Mouse (Mus musculus): ENCODE measurements around the gene Trpc4. TPM values are rescaled to one million over a fixed set of nuclear protein-coding genes. Genes with fewer than 3 reads are reported as not detected.

Trpc4 gene
- 1.1 TPM in 2 replicates for polyA plus RNA-seq (2016; fragmentation: Nextera tagmentation; extraction: Ambion mirVana)

GRCm38 (mm10) chr3:54155639-54156315 lies at the start of gene Trpc4:
Trpc4 (plus strand) TSS chr3:54156035.
- peak within 1 kb of the TSS; percentile 96 for H3K4me2 ChIP-seq (replicated peaks)
- peaks cover 22% of the 10 kb centered on the region for H3K4me1 ChIP-seq
- no peak within 1 kb of the TSS for H3K27ac ChIP-seq
- H3K9ac ChIP-seq, result peak within 1 kb of the TSS; percentile 52
- peak within 1 kb of the TSS; percentile 50 for H3K4me3 ChIP-seq
- ATAC-seq (ENCODE audit: low FRiP score, low read depth), result peak; percentile 80
- under 1% methylated on average over 36 of the region's 36 CpGs for WGBS
- H3K27me3 ChIP-seq (replicated peaks), result peaks cover 29% of the 10 kb centered on the region
- no peaks in the 10 kb centered on the region for H3K36me3 ChIP-seq
- no peaks in the 10 kb centered on the region for H3K9me3 ChIP-seq

DNA sequence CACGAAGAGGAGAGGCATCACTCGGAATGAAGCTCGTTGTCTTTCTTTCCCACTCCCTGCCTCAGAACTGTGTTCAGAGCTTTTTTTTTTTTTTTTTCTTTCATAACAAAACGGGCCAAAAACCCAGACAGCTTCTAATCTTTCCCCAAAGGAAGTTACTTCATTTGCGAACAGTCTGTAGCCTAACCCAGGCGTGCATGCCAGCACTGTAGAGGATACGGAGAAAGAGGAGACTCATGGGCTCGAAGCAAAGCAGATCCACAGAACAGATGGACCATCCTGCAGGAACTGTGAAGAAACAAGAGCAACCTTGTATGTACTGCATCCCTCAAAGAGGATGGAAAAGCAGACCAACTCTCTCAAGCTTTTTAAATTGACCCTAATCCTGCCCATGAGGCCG lies 44.3 kb upstream of the Trpc4 start:
- no peak for ATAC-seq (ENCODE audit: low FRiP score, low read depth)
- 90% methylated on average over 9 of the region's 9 CpGs for WGBS
- H3K9ac ChIP-seq, result no peak overlapping the region

DNA sequence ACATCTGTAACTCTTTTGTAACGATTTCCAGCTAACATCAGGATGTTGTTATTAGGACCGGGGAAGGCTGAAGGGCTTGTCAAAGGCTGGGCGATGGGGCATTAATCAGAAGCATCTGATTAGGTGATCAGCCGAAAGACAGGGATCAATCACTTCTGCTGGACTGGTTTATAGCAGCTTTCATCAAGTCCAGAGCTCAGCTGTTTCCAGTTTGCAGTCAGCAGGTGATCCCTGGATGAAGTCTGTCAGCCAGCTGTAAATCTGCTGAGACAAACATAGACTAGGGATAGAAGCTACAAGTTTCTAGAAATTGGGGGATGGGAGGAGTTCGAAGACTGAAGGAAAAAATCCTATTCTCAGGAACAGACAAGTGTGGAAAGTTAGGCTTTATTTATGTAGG lies 20.5 kb upstream of the Trpc4 start:
- no peak overlapping the region for H3K9ac ChIP-seq
- WGBS, result 62% methylated on average over 5 of the region's 5 CpGs
- H3K27ac ChIP-seq, result no peak overlapping the region
- H3K36me3 ChIP-seq, result no peaks in the 10 kb centered on the region
- no peaks in the 10 kb centered on the region for H3K27me3 ChIP-seq (replicated peaks)
- no peak for ATAC-seq (ENCODE audit: low FRiP score, low read depth)
- H3K4me2 ChIP-seq (replicated peaks), result no peak overlapping the region
- H3K4me3 ChIP-seq, result no peak overlapping the region
- no peaks in the 10 kb centered on the region for H3K9me3 ChIP-seq
- no peaks in the 10 kb centered on the region for H3K4me1 ChIP-seq

More for the DNA sequence above, 44.3 kb upstream of the Trpc4 start:
- Histone ChIP-seq H3K4me2 (replicated peaks) (no peak overlapping the region), H3K27ac (no peak overlapping the region), H3K27me3 (replicated peaks) (no peaks in the 10 kb centered on the region), H3K36me3 (no peaks in the 10 kb centered on the region), H3K9me3 (no peaks in the 10 kb centered on the region), H3K4me1 (no peaks in the 10 kb centered on the region), H3K4me3 (no peak overlapping the region)

GRCm38 (mm10) chr3:54141376-54141775 lies 14.5 kb upstream of the Trpc4 start:
- H3K36me3 ChIP-seq, result no peaks in the 10 kb centered on the region
- H3K9me3 ChIP-seq, result no peaks in the 10 kb centered on the region
- WGBS, result 88% methylated on average over 2 of the region's 2 CpGs
- no peak overlapping the region for H3K4me2 ChIP-seq (replicated peaks)
- no peak for ATAC-seq (ENCODE audit: low FRiP score, low read depth)
- no peaks in the 10 kb centered on the region for H3K4me1 ChIP-seq
- no peak overlapping the region for H3K9ac ChIP-seq
- no peaks in the 10 kb centered on the region for H3K27me3 ChIP-seq (replicated peaks)
- no peak overlapping the region for H3K4me3 ChIP-seq
- H3K27ac ChIP-seq, result no peak overlapping the region

DNA sequence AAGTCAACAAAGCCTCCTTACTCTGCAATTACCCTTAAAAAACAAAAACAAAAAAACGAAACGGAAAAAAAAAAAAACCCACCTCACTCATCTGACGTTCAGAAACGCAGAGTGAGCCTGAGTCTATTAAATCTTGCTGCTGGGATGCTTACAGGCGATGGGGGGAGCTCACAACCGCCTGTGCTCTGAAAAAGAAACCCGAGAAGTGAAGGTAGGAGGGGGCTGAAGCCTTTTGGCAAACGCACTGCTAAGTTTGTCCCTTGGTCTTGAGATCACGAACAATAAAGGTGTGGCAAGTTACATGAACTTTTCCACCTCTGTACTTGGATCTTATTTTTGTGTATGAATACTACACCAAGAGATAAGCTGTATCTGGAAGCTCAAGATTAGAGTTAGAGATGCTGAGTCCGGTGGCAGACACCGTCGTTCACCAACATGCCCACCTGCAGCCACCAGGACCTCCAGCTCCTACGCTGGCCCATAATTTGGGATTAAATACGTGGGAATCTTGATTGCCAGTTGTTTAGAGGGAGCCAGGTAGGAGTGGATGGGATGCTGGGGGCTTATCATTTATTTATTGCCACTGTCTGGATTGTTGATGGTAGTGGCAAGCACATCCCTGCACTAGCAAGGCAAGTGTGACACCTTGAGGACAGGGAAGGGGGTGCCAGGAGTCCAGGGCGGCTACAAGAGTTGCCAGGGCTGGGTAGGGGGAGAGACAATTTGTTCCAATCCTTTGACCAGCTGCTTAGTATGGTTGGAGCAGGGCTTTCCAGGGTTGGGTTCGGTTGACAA lies 794 bp upstream of the Trpc4 start:
- Histone ChIP-seq H3K9me3 (no peaks in the 10 kb centered on the region), H3K36me3 (no peaks in the 10 kb centered on the region), H3K4me2 (replicated peaks) (peak overlapping the region; percentile 96), H3K4me3 (peak overlapping the region; percentile 50), H3K9ac (peak overlapping the region; percentile 52; the same call in 1 of the 2 replicates), H3K27me3 (replicated peaks) (peaks cover 29% of the 10 kb centered on the region), H3K27ac (no peak overlapping the region), H3K4me1 (peaks cover 22% of the 10 kb centered on the region)
- peak; percentile 94 for ATAC-seq (ENCODE audit: low FRiP score, low read depth)
- 8% methylated on average over 16 of the region's 16 CpGs for WGBS

GRCm38 (mm10) chr3:54156316-54157000 lies 623 bp downstream of the Trpc4 start:
- no peak overlapping the region for H3K27ac ChIP-seq
- H3K4me1 ChIP-seq, result peaks cover 22% of the 10 kb centered on the region
- H3K36me3 ChIP-seq, result no peaks in the 10 kb centered on the region
- H3K27me3 ChIP-seq (replicated peaks), result peaks cover 29% of the 10 kb centered on the region
- peak overlapping the region; percentile 50 for H3K4me3 ChIP-seq
- H3K9me3 ChIP-seq, result no peaks in the 10 kb centered on the region
- peak overlapping the region; percentile 96 for H3K4me2 ChIP-seq (replicated peaks)
- H3K9ac ChIP-seq, result peak overlapping the region; percentile 52
- no peak for ATAC-seq (ENCODE audit: low FRiP score, low read depth)
- under 1% methylated on average over 28 of the region's 28 CpGs for WGBS

GRCm38 (mm10) chr3:54170701-54171100 lies 14.9 kb downstream of the Trpc4 start:
- Histone ChIP-seq H3K4me2 (replicated peaks) (no peak overlapping the region), H3K4me1 (no peaks in the 10 kb centered on the region), H3K27ac (no peak overlapping the region), H3K9me3 (no peaks in the 10 kb centered on the region), H3K4me3 (no peak overlapping the region), H3K36me3 (no peaks in the 10 kb centered on the region), H3K27me3 (replicated peaks) (no peaks in the 10 kb centered on the region), H3K9ac (no peak overlapping the region)
- ATAC-seq (ENCODE audit: low FRiP score, low read depth), result no peak

DNA sequence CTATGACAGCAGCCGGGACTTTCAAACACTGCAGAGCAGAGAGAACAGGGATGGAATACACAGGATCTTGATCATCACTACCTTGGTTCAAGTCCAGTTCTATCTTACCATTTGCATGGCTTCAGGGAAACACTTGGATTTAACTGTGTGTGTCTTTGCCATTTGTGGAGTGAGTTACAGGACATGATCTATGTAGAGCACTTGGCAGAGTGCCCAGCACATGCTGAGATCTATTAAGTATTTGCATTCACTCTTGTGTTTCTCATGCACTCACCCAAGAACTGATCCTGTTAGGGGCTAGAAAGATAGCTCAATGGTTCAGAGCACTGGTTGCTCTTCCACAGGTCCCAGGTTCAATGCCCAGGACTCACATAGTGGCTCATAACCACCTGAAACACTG lies 21.5 kb downstream of the Trpc4 start:
- no peaks in the 10 kb centered on the region for H3K27me3 ChIP-seq (replicated peaks)
- WGBS, result 93% methylated on average over 1 of the region's 1 CpGs
- H3K27ac ChIP-seq, result no peak overlapping the region
- no peak overlapping the region for H3K4me3 ChIP-seq
- H3K9ac ChIP-seq, result no peak overlapping the region
- no peaks in the 10 kb centered on the region for H3K36me3 ChIP-seq
- H3K9me3 ChIP-seq, result peaks cover 5% of the 10 kb centered on the region; the same call in 1 of the 2 replicates
- no peak for ATAC-seq (ENCODE audit: low FRiP score, low read depth)
- H3K4me2 ChIP-seq (replicated peaks), result no peak overlapping the region
- H3K4me1 ChIP-seq, result no peaks in the 10 kb centered on the region

DNA sequence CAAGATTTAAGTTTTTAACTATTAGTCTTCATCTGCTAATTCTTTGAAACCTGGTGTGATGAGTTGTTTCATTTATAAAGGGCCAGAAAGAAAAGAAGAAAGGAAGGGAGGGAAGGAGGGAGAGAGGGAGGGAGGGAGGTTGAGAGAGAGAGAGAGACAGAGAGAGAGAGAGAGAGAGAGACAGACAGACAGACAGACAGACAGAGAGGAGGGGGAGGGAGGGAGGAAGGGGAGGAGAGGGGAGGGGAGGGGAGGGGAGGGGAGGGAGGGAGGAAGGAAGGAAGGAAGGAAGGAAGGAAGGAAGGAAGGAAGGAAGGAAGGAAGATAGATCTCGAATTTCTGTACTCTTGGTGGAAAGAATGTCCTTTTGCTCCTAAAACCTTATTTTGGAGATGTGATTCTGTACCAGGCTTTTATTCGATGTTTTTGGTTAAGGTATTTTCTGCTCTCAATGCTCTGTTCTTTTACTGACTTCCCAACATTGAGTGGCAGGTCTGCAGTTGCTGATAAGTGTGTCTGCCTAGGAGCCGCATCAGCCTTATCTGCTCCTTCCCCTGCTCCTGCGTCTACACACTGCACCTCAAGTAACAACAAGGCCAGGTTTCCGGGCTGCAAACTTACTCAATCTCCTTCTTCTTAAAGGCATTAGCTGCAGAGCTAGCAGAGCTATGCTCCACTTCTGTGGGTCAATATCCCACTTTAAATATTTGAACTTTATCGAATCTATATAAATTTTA lies 35.3 kb downstream of the Trpc4 start:
- Histone ChIP-seq H3K4me3 (no peak overlapping the region), H3K4me2 (replicated peaks) (no peak overlapping the region), H3K27ac (no peak overlapping the region), H3K9ac (no peak overlapping the region), H3K27me3 (replicated peaks) (no peaks in the 10 kb centered on the region), H3K36me3 (no peaks in the 10 kb centered on the region), H3K9me3 (no peaks in the 10 kb centered on the region), H3K4me1 (no peaks in the 10 kb centered on the region)
- 80% methylated on average over 6 of the region's 6 CpGs for WGBS
- ATAC-seq (ENCODE audit: low FRiP score, low read depth), result no peak

DNA sequence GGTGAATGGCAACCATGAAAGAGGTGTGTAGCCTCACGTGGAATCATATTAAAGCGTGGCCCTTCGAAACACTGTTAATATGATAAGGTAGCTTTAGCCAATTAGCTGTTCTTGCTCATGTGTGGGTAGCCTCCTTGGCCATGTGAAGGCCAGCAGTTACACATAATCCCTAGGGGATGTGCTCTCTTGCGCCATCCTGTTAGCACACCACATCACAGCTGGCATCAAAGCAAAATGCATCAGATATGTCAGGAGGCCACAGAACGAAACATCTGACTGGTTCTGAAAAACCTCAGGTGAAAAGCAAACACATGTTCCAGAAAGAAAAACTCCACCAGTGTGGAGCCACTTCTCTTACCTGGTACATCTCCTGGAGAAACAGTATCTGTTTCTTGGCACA lies 45.4 kb downstream of the Trpc4 start:
- Histone ChIP-seq H3K36me3 (no peaks in the 10 kb centered on the region), H3K4me3 (no peak overlapping the region), H3K9ac (no peak overlapping the region), H3K4me2 (replicated peaks) (no peak overlapping the region), H3K27me3 (replicated peaks) (no peaks in the 10 kb centered on the region), H3K4me1 (no peaks in the 10 kb centered on the region), H3K9me3 (no peaks in the 10 kb centered on the region), H3K27ac (no peak overlapping the region)
- no peak for ATAC-seq (ENCODE audit: low FRiP score, low read depth)
- WGBS, result 90% methylated on average over 5 of the region's 5 CpGs

DNA sequence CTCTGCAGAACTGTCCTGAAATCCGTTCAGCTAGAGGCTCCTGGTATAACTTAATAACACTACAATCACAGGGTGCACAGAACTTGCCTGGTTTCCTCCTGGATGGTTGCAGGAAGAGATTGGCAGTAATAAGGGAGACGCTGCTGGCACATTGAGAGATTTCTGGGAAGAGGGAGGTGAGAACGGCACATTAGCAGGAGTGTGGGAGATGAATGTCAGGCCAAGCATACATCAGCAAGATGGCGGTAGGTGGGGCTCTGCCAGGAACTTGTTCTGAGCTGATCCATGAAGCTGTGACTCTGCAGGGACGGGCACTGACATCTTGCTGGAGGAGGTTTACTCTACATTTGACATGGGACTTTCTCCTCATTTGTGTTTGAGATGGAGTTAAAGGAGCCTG lies 48.6 kb downstream of the Trpc4 start:
- ATAC-seq (ENCODE audit: low FRiP score, low read depth), result no peak
- Histone ChIP-seq H3K9me3 (no peaks in the 10 kb centered on the region), H3K4me3 (no peak overlapping the region), H3K4me2 (replicated peaks) (no peak overlapping the region), H3K36me3 (no peaks in the 10 kb centered on the region), H3K4me1 (no peaks in the 10 kb centered on the region), H3K9ac (no peak overlapping the region), H3K27ac (no peak overlapping the region), H3K27me3 (replicated peaks) (no peaks in the 10 kb centered on the region)
- WGBS, result 84% methylated on average over 5 of the region's 5 CpGs

DNA sequence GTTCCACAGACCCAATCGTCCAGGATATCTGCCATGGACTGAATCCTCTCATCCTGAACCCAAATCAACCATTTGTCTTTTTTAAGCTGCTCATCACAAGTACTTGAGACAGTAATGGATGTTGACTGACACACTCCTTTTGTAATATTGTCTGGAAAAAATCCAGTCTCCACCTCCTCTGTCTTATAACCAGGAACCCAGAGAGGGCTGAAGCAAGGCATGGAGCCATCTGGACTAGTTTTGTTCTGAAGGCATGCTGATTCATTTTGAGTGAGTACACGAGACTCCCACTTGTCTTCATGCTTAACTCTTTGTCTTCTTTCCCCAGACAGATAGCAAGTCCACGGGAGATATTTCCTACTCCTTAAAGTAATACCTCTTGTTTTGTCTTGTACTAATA lies 54.3 kb downstream of the Trpc4 start:
- Histone ChIP-seq H3K9me3 (no peaks in the 10 kb centered on the region), H3K36me3 (no peaks in the 10 kb centered on the region), H3K27ac (no peak overlapping the region), H3K4me3 (no peak overlapping the region), H3K27me3 (replicated peaks) (no peaks in the 10 kb centered on the region), H3K4me2 (replicated peaks) (no peak overlapping the region), H3K4me1 (no peaks in the 10 kb centered on the region), H3K9ac (no peak overlapping the region)
- WGBS, result 74% methylated on average over 3 of the region's 3 CpGs
- ATAC-seq (ENCODE audit: low FRiP score, low read depth), result no peak

All from neural tube, embryonic 12.5 days (tissue).